Mouse (Mus musculus) hindbrain, embryonic 12.5 days (tissue): ENCODE measurements around the gene Chst15. TPM values are rescaled to one million over a fixed set of nuclear protein-coding genes. Genes with fewer than 3 reads are reported as not detected.

Source experiments
- ATAC-seq: fragments of 200-750 bp; cut with Nextera tagmentation; 2 replicates; pipeline ENCODE4 v1.8.0; 2017; ENCODE audit warnings: moderate TSS enrichment; ENCODE audit not compliant: low FRiP score
- H3K27ac ChIP-seq: fragments of 300-500 bp; sonication (generic); 2 replicates; pipeline ENCODE4 v1.5.1; 2016; ENCODE audit warnings: mild to moderate bottlenecking
- H3K27me3 ChIP-seq: fragments of 300-500 bp; sonication (generic); 2 replicates; pipeline ENCODE4 v1.6.1; 2016; ENCODE audit warnings: mild to moderate bottlenecking
- H3K36me3 ChIP-seq: fragments of 300-500 bp; sonication (generic); 2 replicates; pipeline ENCODE4 v1.6.1; 2016; ENCODE audit warnings: mild to moderate bottlenecking
- H3K4me1 ChIP-seq: fragments of 300-500 bp; sonication (generic); 2 replicates; pipeline ENCODE4 v1.6.1; 2016
- H3K4me2 ChIP-seq: fragments of 300-500 bp; sonication (generic); replicated peaks from 2 replicates; pipeline ENCODE4 v1.6.1; 2016; ENCODE audit warnings: mild to moderate bottlenecking
- H3K4me3 ChIP-seq: fragments of 300-500 bp; sonication (generic); 2 replicates; pipeline ENCODE4 v1.5.1; 2016; ENCODE audit warnings: mild to moderate bottlenecking
- H3K9ac ChIP-seq: fragments of 300-500 bp; sonication (generic); 2 replicates; pipeline ENCODE4 v1.6.1; 2016; ENCODE audit warnings: mild to moderate bottlenecking, moderate library complexity
- H3K9me3 ChIP-seq: fragments of 300-500 bp; sonication (generic); replicated peaks from 2 replicates; pipeline ENCODE4 v1.6.1; 2016; ENCODE audit warnings: mild to moderate bottlenecking
- WGBS: fragments of 180-500 bp; shearing (Covaris S2); methylation state at CpG from one replicate; pipeline ENCODE4 v1.1.7; 2016; 5-methylcytosine and 5-hydroxymethylcytosine counted together
- polyA plus RNA-seq: library from polyadenylated mRNA; unstranded; fragments of >200 nt; fragmentation: Nextera tagmentation; extraction: Ambion mirVana; gene quantifications from 2 replicates; pipeline ENCODE4 v1.2.1, GENCODE M21; 2016

Gene Chst15
- polyA plus RNA-seq, 1 experiment from 2014 or later = 29.8 TPM

- Histone ChIP-seq H3K4me3 (no peak overlapping the region), H3K27me3 (no peaks in the 10 kb centered on the region), H3K4me2 (no peak overlapping the region), H3K9ac (no peak overlapping the region), H3K4me1 (peaks cover 48% of the 10 kb centered on the region), H3K27ac (no peak overlapping the region), H3K9me3 (no peaks in the 10 kb centered on the region), H3K36me3 (no peaks in the 10 kb centered on the region)
- 92% methylated on average over 8 of the region's 8 CpGs for WGBS
- ATAC-seq = no peak
Measured at GRCm38 (mm10) chr7:132306671-132307412, 10.2 kb downstream of the Chst15 start.

GRCm38 (mm10) chr7:132305492-132306375, 11.3 kb downstream of the Chst15 start:
- no peak overlapping the region for H3K9ac ChIP-seq
- H3K9me3 ChIP-seq = no peaks in the 10 kb centered on the region
- H3K4me2 ChIP-seq = no peak overlapping the region
- H3K27me3 ChIP-seq = no peaks in the 10 kb centered on the region
- ATAC-seq = no peak
- no peak overlapping the region; the same call in 1 of the 2 replicates for H3K27ac ChIP-seq
- H3K4me1 ChIP-seq = peaks cover 41% of the 10 kb centered on the region
- WGBS = 76% methylated on average over 5 of the region's 5 CpGs
- H3K36me3 ChIP-seq = no peaks in the 10 kb centered on the region
- H3K4me3 ChIP-seq = no peak overlapping the region

- WGBS = 82% methylated on average over 8 of the region's 8 CpGs
Measured at GRCm38 (mm10) chr7:132304424-132305085, 12.5 kb downstream of the Chst15 start.

GRCm38 (mm10) chr7:132303988-132304387, 13.0 kb downstream of the Chst15 start:
- H3K27ac ChIP-seq = no peak overlapping the region
- no peaks in the 10 kb centered on the region for H3K36me3 ChIP-seq
- no peak overlapping the region for H3K4me2 ChIP-seq
- H3K9me3 ChIP-seq = no peaks in the 10 kb centered on the region
- WGBS = 86% methylated on average over 7 of the region's 7 CpGs
- ATAC-seq = no peak
- peaks cover 40% of the 10 kb centered on the region for H3K4me1 ChIP-seq
- no peak overlapping the region for H3K4me3 ChIP-seq
- H3K9ac ChIP-seq = no peak overlapping the region
- H3K27me3 ChIP-seq = no peaks in the 10 kb centered on the region

More at GRCm38 (mm10) chr7:132304424-132305085, 12.5 kb downstream of the Chst15 start:
- Histone ChIP-seq H3K9me3 (no peaks in the 10 kb centered on the region), H3K27ac (no peak overlapping the region), H3K4me2 (no peak overlapping the region), H3K36me3 (no peaks in the 10 kb centered on the region), H3K9ac (no peak overlapping the region), H3K4me1 (peaks cover 38% of the 10 kb centered on the region), H3K4me3 (no peak overlapping the region), H3K27me3 (no peaks in the 10 kb centered on the region)
- ATAC-seq = no peak

- no peak overlapping the region for H3K9ac ChIP-seq
- H3K4me1 ChIP-seq = peaks cover 44% of the 10 kb centered on the region
- H3K4me3 ChIP-seq = no peak overlapping the region
- H3K4me2 ChIP-seq = no peak overlapping the region
- no peaks in the 10 kb centered on the region for H3K9me3 ChIP-seq
- H3K27ac ChIP-seq = 0 out of 2 replicates have a peak overlapping the region, but pooled peaks have one; percentile 25
- no peaks in the 10 kb centered on the region for H3K27me3 ChIP-seq
- WGBS = 76% methylated on average over 8 of the region's 8 CpGs
- no peaks in the 10 kb centered on the region for H3K36me3 ChIP-seq
- ATAC-seq = no peak
Measured at GRCm38 (mm10) chr7:132302508-132303241, 14.4 kb downstream of the Chst15 start.

- WGBS = 76% methylated on average over 5 of the region's 5 CpGs
- Histone ChIP-seq H3K27ac (no peak overlapping the region), H3K9ac (no peak overlapping the region), H3K9me3 (no peaks in the 10 kb centered on the region), H3K27me3 (no peaks in the 10 kb centered on the region), H3K4me3 (no peak overlapping the region), H3K36me3 (no peaks in the 10 kb centered on the region), H3K4me2 (no peak overlapping the region), H3K4me1 (peaks cover 32% of the 10 kb centered on the region)
- ATAC-seq = no peak
Measured at GRCm38 (mm10) chr7:132299661-132300210, 17.3 kb downstream of the Chst15 start.

- H3K9me3 ChIP-seq = no peaks in the 10 kb centered on the region
- H3K36me3 ChIP-seq = no peaks in the 10 kb centered on the region
- no peak overlapping the region for H3K9ac ChIP-seq
- no peaks in the 10 kb centered on the region for H3K27me3 ChIP-seq
- H3K27ac ChIP-seq = 0 out of 2 replicates have a peak overlapping the region, but pooled peaks have one; percentile 44
- ATAC-seq = no peak
- no peak overlapping the region for H3K4me3 ChIP-seq
- 85% methylated on average over 7 of the region's 7 CpGs for WGBS
- H3K4me2 ChIP-seq = no peak overlapping the region
- H3K4me1 ChIP-seq = peaks cover 26% of the 10 kb centered on the region
Measured at GRCm38 (mm10) chr7:132298412-132298990, 18.5 kb downstream of the Chst15 start.

GRCm38 (mm10) chr7:132296661-132297443, 20.2 kb downstream of the Chst15 start:
- ATAC-seq = no peak
- Histone ChIP-seq H3K9me3 (no peaks in the 10 kb centered on the region), H3K4me1 (peaks cover 14% of the 10 kb centered on the region), H3K36me3 (no peaks in the 10 kb centered on the region), H3K27me3 (no peaks in the 10 kb centered on the region), H3K4me2 (no peak overlapping the region), H3K9ac (no peak overlapping the region), H3K27ac (no peak overlapping the region), H3K4me3 (no peak overlapping the region)
- 77% methylated on average over 4 of the region's 4 CpGs for WGBS

GRCm38 (mm10) chr7:132296132-132296531, 20.9 kb downstream of the Chst15 start:
- WGBS = 84% methylated on average over 3 of the region's 3 CpGs
- Histone ChIP-seq H3K4me1 (peaks cover 13% of the 10 kb centered on the region), H3K9me3 (no peaks in the 10 kb centered on the region), H3K4me3 (no peak overlapping the region), H3K4me2 (no peak overlapping the region), H3K27ac (no peak overlapping the region), H3K9ac (no peak overlapping the region), H3K27me3 (no peaks in the 10 kb centered on the region), H3K36me3 (no peaks in the 10 kb centered on the region)
- no peak for ATAC-seq

GRCm38 (mm10) chr7:132287340-132287664, 29.7 kb downstream of the Chst15 start:
- H3K9me3 ChIP-seq = no peaks in the 10 kb centered on the region
- WGBS = 75% methylated on average over 3 of the region's 3 CpGs
- no peak for ATAC-seq
- H3K27ac ChIP-seq = peak overlapping the region; percentile 37; the same call in 1 of the 2 replicates
- no peak overlapping the region for H3K4me3 ChIP-seq
- no peaks in the 10 kb centered on the region for H3K27me3 ChIP-seq
- no peaks in the 10 kb centered on the region for H3K36me3 ChIP-seq
- peaks cover 65% of the 10 kb centered on the region for H3K4me1 ChIP-seq
- no peak overlapping the region for H3K9ac ChIP-seq
- H3K4me2 ChIP-seq = no peak overlapping the region
